Mouse (Mus musculus): Measurements from ENCODE around the gene Arl13b.

DNA sequence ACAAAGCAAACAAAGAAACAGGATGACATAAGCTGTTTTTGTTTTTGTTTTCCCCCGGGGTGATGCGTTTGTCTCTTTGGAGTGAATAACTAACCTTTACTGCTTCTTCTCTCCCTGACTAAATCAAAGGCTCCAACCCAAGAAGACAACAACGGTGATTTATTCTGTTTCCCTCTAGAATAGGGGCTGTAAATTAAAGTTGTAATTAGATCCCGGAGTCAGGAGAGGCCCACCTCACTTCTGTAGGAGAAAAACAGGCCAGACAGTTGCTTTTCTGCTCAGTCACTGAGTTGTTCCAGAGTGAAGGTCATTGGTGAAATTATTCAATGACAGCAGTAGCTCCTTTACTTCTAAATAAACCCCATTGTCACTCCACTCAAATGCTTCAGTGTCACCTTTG is 26.3 kb upstream of the Arl13b start:
- TF ChIP-seq CTCF (IDR thresholded peaks at IDR 0.05; ENCODE audit: low read depth), result no peak
- TF ChIP-seq EP300 (IDR thresholded peaks at IDR 0.05; ENCODE audit: low read depth), result no peak

Data from heart, postnatal 0 days (tissue).